26 mouse cellular contexts compared by ENCODE assay signal in the genomic region with DNA sequence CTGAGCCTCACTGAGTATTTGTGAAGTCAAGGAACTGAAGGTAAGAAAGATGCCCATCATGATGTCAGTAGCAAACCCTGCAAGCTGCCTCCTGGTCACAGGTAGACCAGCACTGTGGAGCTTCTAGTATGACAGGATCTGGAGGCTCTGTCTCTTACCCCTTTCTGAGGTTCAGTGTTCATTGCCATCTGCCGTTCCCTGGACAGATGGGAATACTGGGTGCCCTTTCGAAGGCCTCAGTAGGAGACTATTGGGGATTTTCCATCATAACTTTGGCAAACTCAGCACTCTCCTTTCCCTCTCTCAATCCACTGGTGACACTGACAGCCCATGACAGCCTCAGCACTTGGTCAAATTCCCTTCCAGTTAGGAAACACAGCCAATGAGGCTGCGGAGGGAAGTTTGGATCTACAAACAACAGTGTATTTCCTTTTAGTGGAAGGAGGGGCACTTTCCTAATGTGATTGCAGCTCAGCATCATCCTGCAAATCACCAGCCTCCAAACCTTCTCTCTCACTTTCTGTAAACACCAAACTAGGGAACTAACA. TPM values are rescaled to one million over a fixed set of nuclear protein-coding genes. Genes with fewer than 3 reads are reported as not detected.
DNase-seq lines count a peak whose midpoint lies in the region; ATAC-seq lines count a peak whose summit lies in the region.
"Had no signal": no experiment of that assay in that cellular context is flagged by ENCODE, and none has a peak within 500 bp of the region (broad histone marks: within the 10 kb centered on the region; RNA-seq: fewer than 3 reads in every experiment).

No protein-coding gene starts in this region.

- H3K4me1 ChIP-seq in midbrain, embryonic 11.5 days (ENCODE audit: control insufficient read depth, insufficient read depth, low read length) = no peaks in the 10 kb centered on the region
- H3K4me1 ChIP-seq: embryonic facial prominence, embryonic 10.5 days; embryonic facial prominence, embryonic 15.5 days; forebrain, embryonic 12.5 days; hindbrain, embryonic 10.5 days; hindbrain, embryonic 15.5 days; midbrain, embryonic 12.5 days had no signal

- H3K27me3 ChIP-seq in midbrain, embryonic 11.5 days (ENCODE audit: control insufficient read depth, insufficient read depth, low read length) = no peaks in the 10 kb centered on the region
- H3K27me3 ChIP-seq: embryonic facial prominence, embryonic 15.5 days; forebrain, embryonic 12.5 days; hindbrain, embryonic 15.5 days; kidney, embryonic 15.5 days; limb, embryonic 13.5 days; midbrain, embryonic 12.5 days; Patski had no signal

- DNase-seq in cerebellum, adult 11-12 months = peak; percentile 48
- DNase-seq in cerebellum, postnatal 14 days = no peak
- DNase-seq in cerebellum, adult 18-20 months = peak; percentile 50 to 52
- peak; percentile 51 for DNase-seq in cerebellum, adult 9-11 months
- peak; percentile 8 for DNase-seq in lung, postnatal 14 days
- DNase-seq in urinary bladder, postnatal 25 days (ENCODE audit: low spot score) = no peak
- DNase-seq in midbrain, embryonic 11.5 days (ENCODE audit: low spot score, missing footprints) = no peak
- no peak for DNase-seq in adrenal gland, postnatal 4 days (ENCODE audit: low spot score in 2 of 2)
- DNase-seq: adrenal gland, postnatal 10 days; forebrain, postnatal 0 days; heart, postnatal 14 days; kidney, adult 18-20 months; kidney, postnatal 25 days had no signal

- ATAC-seq in midbrain, embryonic 11.5 days (ENCODE audit: low FRiP score) = no peak
- ATAC-seq: forebrain, postnatal 0 days; inflammation-experienced regulatory T-cells, adult 6 months; Patski had no signal

- H3K9me3 ChIP-seq in midbrain, embryonic 11.5 days (ENCODE audit: control insufficient read depth, low read length) = no peaks in the 10 kb centered on the region
- H3K9me3 ChIP-seq: embryonic facial prominence, embryonic 10.5 days; embryonic facial prominence, embryonic 15.5 days; forebrain, embryonic 12.5 days; hindbrain, embryonic 10.5 days; hindbrain, embryonic 15.5 days; kidney, embryonic 15.5 days; limb, embryonic 13.5 days; midbrain, embryonic 12.5 days had no signal

- no peak overlapping the region for H3K27ac ChIP-seq in midbrain, embryonic 11.5 days (ENCODE audit: low read depth, low read length)
- H3K27ac ChIP-seq: embryonic facial prominence, embryonic 10.5 days; embryonic facial prominence, embryonic 15.5 days; forebrain, embryonic 12.5 days; hindbrain, embryonic 10.5 days; hindbrain, embryonic 15.5 days; kidney, embryonic 15.5 days; layer of hippocampus, adult 2 months; limb, embryonic 13.5 days; midbrain, embryonic 12.5 days had no signal

- H3K4me2 ChIP-seq in midbrain, embryonic 11.5 days = no peak overlapping the region
- H3K4me2 ChIP-seq: embryonic facial prominence, embryonic 15.5 days; forebrain, embryonic 12.5 days; hindbrain, embryonic 15.5 days; kidney, embryonic 15.5 days; limb, embryonic 13.5 days; liver, embryonic 11.5 days; midbrain, embryonic 12.5 days had no signal

- H3K36me3 ChIP-seq in midbrain, embryonic 11.5 days (ENCODE audit: control insufficient read depth, insufficient read depth, low read length) = no peaks in the 10 kb centered on the region
- H3K36me3 ChIP-seq: embryonic facial prominence, embryonic 10.5 days; embryonic facial prominence, embryonic 15.5 days; forebrain, embryonic 12.5 days; hindbrain, embryonic 10.5 days; hindbrain, embryonic 15.5 days; kidney, embryonic 15.5 days; limb, embryonic 13.5 days; midbrain, embryonic 12.5 days had no signal

- H3K9ac ChIP-seq in midbrain, embryonic 11.5 days (ENCODE audit: low read length) = no peak overlapping the region
- H3K9ac ChIP-seq: embryonic facial prominence, embryonic 15.5 days; forebrain, embryonic 12.5 days; forebrain, postnatal 0 days; hindbrain, embryonic 15.5 days; kidney, embryonic 15.5 days; limb, embryonic 13.5 days; midbrain, embryonic 12.5 days had no signal

- 90% methylated on average over 3 of the region's 3 CpGs for WGBS in midbrain, embryonic 11.5 days

- no peak overlapping the region for H3K4me3 ChIP-seq in midbrain, embryonic 11.5 days (ENCODE audit: low read depth, low read length)
- H3K4me3 ChIP-seq: embryonic facial prominence, embryonic 10.5 days; embryonic facial prominence, embryonic 15.5 days; forebrain, embryonic 12.5 days; hindbrain, embryonic 10.5 days; hindbrain, embryonic 15.5 days; kidney, embryonic 15.5 days; layer of hippocampus, adult 2 months; limb, embryonic 13.5 days; midbrain, embryonic 12.5 days had no signal

RNA-seq across cellular contexts. Expression of gene Pappa, which starts 42.4 kb away (rescaled TPM):
- 2.8 and 3.0 TPM in 2 replicates for polyA plus RNA-seq in midbrain, embryonic 11.5 days (2014; fragmentation: Nextera tagmentation; extraction: Ambion mirVana)
- 1 to 10 TPM; 1.1 to 2.1 TPM for total RNA-seq in adrenal gland, postnatal 4 days (2021)
- total RNA-seq: MEL had no signal
- polyA plus RNA-seq: inflammation-experienced regulatory T-cells, adult 6 months had no signal

Comparison
In these comparisons a context has a peak if more than half of its experiments do, and no peak if none do; other contexts are left out.
1. DNase-seq: peak in cerebellum, adult 11-12 months (single experiment), cerebellum, adult 18-20 months (2 of 2), cerebellum, adult 9-11 months (single experiment) and lung, postnatal 14 days (single experiment); none in cerebellum, postnatal 14 days (0 of 2), urinary bladder, postnatal 25 days (single experiment), midbrain, embryonic 11.5 days (single experiment) and adrenal gland, postnatal 4 days (0 of 2).